Mouse (Mus musculus) CD4-positive, CD25-positive, alpha-beta regulatory T cell, adult 9 weeks (primary cell): ENCODE measurements around the gene Ppp1r9b. TPM values are rescaled to one million over a fixed set of nuclear protein-coding genes. Genes with fewer than 3 reads are reported as not detected.

Experiments used
- polyA plus RNA-seq: library from polyadenylated mRNA; unstranded; fragments of 100-300 nt; shearing (Covaris generic); gene quantifications from one replicate; pipeline ENCODE4 v1.2.1, GENCODE M21; 2017

The Ppp1r9b gene
- polyA plus RNA-seq = 11.5 TPM

GRCm38 (mm10) chr11:94990749-94991577 lies at the start of gene Ppp1r9b:
Ppp1r9b (plus strand) TSS chr11:94991035.

GRCm38 (mm10) chr11:94967419-94967818 lies 23.4 kb upstream of the Ppp1r9b start, which contains the start of gene Hils1:
Hils1 (plus strand) TSS chr11:94967593.

GRCm38 (mm10) chr11:94976199-94976598 lies 14.6 kb upstream of the Ppp1r9b start, which contains the start of gene Sgca:
Sgca (minus strand) TSS chr11:94976327.

GRCm38 (mm10) chr11:95009629-95010014 lies 18.8 kb downstream of the Ppp1r9b start, which contains the start of gene Samd14:
Samd14 (plus strand) TSS chr11:95009879.

GRCm38 (mm10) chr11:95041139-95041609 lies 50.3 kb downstream of the Ppp1r9b start, which contains the start of gene Pdk2:
Pdk2 (minus strand) TSS chr11:95041354.

Other genes starting within 250 kb of the Ppp1r9b start
- not detected for gene Cdc34b, start 249.3 kb upstream of the Ppp1r9b start, polyA plus RNA-seq
- gene Tmem92, start 208.3 kb upstream of the Ppp1r9b start, polyA plus RNA-seq = not detected
- 0.25 TPM for gene Col1a1, start 54.8 kb upstream of the Ppp1r9b start, polyA plus RNA-seq
- gene Hils1, start 23.4 kb upstream of the Ppp1r9b start, polyA plus RNA-seq = not detected
- gene Sgca, start 14.7 kb upstream of the Ppp1r9b start, polyA plus RNA-seq = not detected
- gene Samd14, start 18.8 kb downstream of the Ppp1r9b start, polyA plus RNA-seq = 0.46 TPM
- gene Pdk2, start 50.3 kb downstream of the Ppp1r9b start, polyA plus RNA-seq = 13.0 TPM
- gene Itga3, start 85.8 kb downstream of the Ppp1r9b start, polyA plus RNA-seq = 1.0 TPM
- not detected for gene Dlx3, start 129.1 kb downstream of the Ppp1r9b start, polyA plus RNA-seq
- not detected for gene Dlx4, start 155.2 kb downstream of the Ppp1r9b start, polyA plus RNA-seq